Mouse (Mus musculus) liver, adult 2 months (tissue): ENCODE data around the gene Nars2. TPM values are rescaled to one million over a fixed set of nuclear protein-coding genes. Genes with fewer than 3 reads are reported as not detected.

Experiments used
- DNase-seq: peaks from one replicate; pipeline ENCODE4 v3.0.0-alpha.2; 2011; ENCODE audit warnings: low read depth, low spot score; ENCODE audit errors: extremely low read depth
- H3K27ac ChIP-seq: fragments of 200-500 bp; replicated peaks from 2 replicates; pipeline ENCODE4 v1.5.1; 2012; ENCODE audit warnings: low read depth, mild to moderate bottlenecking, control low read depth, inconsistent platforms, low read length; ENCODE audit not compliant: insufficient read depth
- H3K27me3 ChIP-seq: fragments of 200-500 bp; 2 replicates; pipeline ENCODE4 v1.6.1; 2012; ENCODE audit warnings: mild to moderate bottlenecking, moderate library complexity, low read length, inconsistent platforms; ENCODE audit not compliant: control insufficient read depth, insufficient read depth
- H3K36me3 ChIP-seq: fragments of 200-500 bp; 2 replicates; pipeline ENCODE4 v1.6.1; 2012; ENCODE audit warnings: low read length, inconsistent platforms; ENCODE audit not compliant: control insufficient read depth, insufficient read depth
- H3K4me1 ChIP-seq: fragments of 200-500 bp; 2 replicates; pipeline ENCODE4 v1.6.1; 2011; ENCODE audit warnings: low read length; ENCODE audit not compliant: control insufficient read depth, insufficient read depth
- H3K4me3 ChIP-seq: fragments of 200-500 bp; 2 replicates; pipeline ENCODE4 v1.5.1; 2011; ENCODE audit warnings: low read depth, mild to moderate bottlenecking, control low read depth, low read length, moderate library complexity; ENCODE audit not compliant: insufficient read depth
- H3K79me2 ChIP-seq: fragments of 200-500 bp; 2 replicates; pipeline ENCODE4 v1.6.1; 2012; ENCODE audit warnings: inconsistent platforms, mild to moderate bottlenecking, low read length, moderate library complexity; ENCODE audit not compliant: control insufficient read depth, insufficient read depth
- H3K9ac ChIP-seq: fragments of 200-500 bp; 2 replicates; pipeline ENCODE4 v1.6.1; 2012; ENCODE audit warnings: low read depth, mild to moderate bottlenecking, control low read depth, inconsistent platforms, low read length
- CTCF ChIP-seq: fragments of 200-500 bp; IDR thresholded peaks from 2 replicates; pipeline ENCODE4 v1.5.1; 2011; ENCODE audit warnings: low read depth, low read length, control low read depth
- POLR2A ChIP-seq: fragments of 200-500 bp; IDR thresholded peaks from 2 replicates; pipeline ENCODE4 v1.6.1; 2011; ENCODE audit warnings: low read length, control low read depth; ENCODE audit not compliant: insufficient read depth; ENCODE audit errors: extremely low read depth
- WGBS: fragments of 180-500 bp; shearing (Covaris S2); methylation state at CpG from one replicate; pipeline ENCODE4 v1.1.7; 2018; 5-methylcytosine and 5-hydroxymethylcytosine counted together
- polyA plus RNA-seq: library from polyadenylated mRNA; depleted of rRNA; stranded (reverse); fragments of >200 nt; gene quantifications from 2 replicates; pipeline ENCODE4 v1.2.3, GENCODE M21; 2012
- total RNA-seq: library from RNA; depleted of rRNA; stranded (reverse); fragments of >200 nt; gene quantifications from 2 replicates; pipeline ENCODE4 v1.2.3, GENCODE M21; 2014

The Nars2 gene
- total and polyA plus RNA-seq, 2 experiments, result 6.9 to 17.3 TPM

- no peak overlapping the region for H3K9ac ChIP-seq
- peaks cover 10% of the 10 kb centered on the region; the same call in 1 of the 2 replicates for H3K4me1 ChIP-seq
- H3K27me3 ChIP-seq, result no peaks in the 10 kb centered on the region
- 18% methylated on average over 8 of the region's 8 CpGs for WGBS
- no peak overlapping the region for H3K4me3 ChIP-seq
- H3K27ac ChIP-seq, result no peak overlapping the region
- no peaks in the 10 kb centered on the region; the same call in 1 of the 2 replicates for H3K36me3 ChIP-seq
- H3K79me2 ChIP-seq, result peaks cover 4% of the 10 kb centered on the region; the same call in 1 of the 2 replicates
- peak; percentile 25 for DNase-seq
- TF ChIP-seq POLR2A (no peak), CTCF (no peak)
Observed at GRCm38 (mm10) chr7:96985798-96986197, 34.5 kb downstream of the Nars2 start.

- Histone ChIP-seq H3K4me1 (peaks cover 3% of the 10 kb centered on the region; the same call in 1 of the 2 replicates), H3K27me3 (no peaks in the 10 kb centered on the region), H3K4me3 (no peak overlapping the region), H3K27ac (no peak overlapping the region), H3K9ac (no peak overlapping the region), H3K36me3 (no peaks in the 10 kb centered on the region; the same call in 1 of the 2 replicates), H3K79me2 (no peaks in the 10 kb centered on the region; the same call in 1 of the 2 replicates)
- 77% methylated on average over 9 of the region's 9 CpGs for WGBS
- TF ChIP-seq POLR2A, result no peak
- TF ChIP-seq CTCF, result no peak
- no peak for DNase-seq
Observed at GRCm38 (mm10) chr7:96986795-96987445, 35.6 kb downstream of the Nars2 start.

- peak; percentile 30 for DNase-seq
- Histone ChIP-seq H3K27me3 (no peaks in the 10 kb centered on the region), H3K79me2 (no peaks in the 10 kb centered on the region; the same call in 1 of the 2 replicates), H3K27ac (no peak overlapping the region), H3K4me3 (no peak overlapping the region), H3K4me1 (peaks cover 3% of the 10 kb centered on the region; the same call in 1 of the 2 replicates), H3K9ac (no peak overlapping the region), H3K36me3 (no peaks in the 10 kb centered on the region; the same call in 1 of the 2 replicates)
- WGBS, result 21% methylated on average over 4 of the region's 4 CpGs
- no peak for TF ChIP-seq POLR2A
- TF ChIP-seq CTCF, result no peak
Observed at GRCm38 (mm10) chr7:96987676-96988075, 36.4 kb downstream of the Nars2 start.

GRCm38 (mm10) chr7:97012956-97013355 lies 61.7 kb downstream of the Nars2 start:
- TF ChIP-seq CTCF, result no peak
- TF ChIP-seq POLR2A, result no peak
- WGBS, result 36% methylated on average over 3 of the region's 3 CpGs
- no peaks in the 10 kb centered on the region; the same call in 1 of the 2 replicates for H3K79me2 ChIP-seq
- no peak overlapping the region for H3K4me3 ChIP-seq
- H3K27ac ChIP-seq, result no peak overlapping the region
- no peak for DNase-seq
- peaks cover 3% of the 10 kb centered on the region; the same call in 1 of the 2 replicates for H3K36me3 ChIP-seq
- H3K4me1 ChIP-seq, result no peaks in the 10 kb centered on the region
- no peak overlapping the region for H3K9ac ChIP-seq
- no peaks in the 10 kb centered on the region for H3K27me3 ChIP-seq

GRCm38 (mm10) chr7:97018005-97018404 lies 66.7 kb downstream of the Nars2 start:
- H3K27me3 ChIP-seq, result no peaks in the 10 kb centered on the region
- peak; percentile 33 for DNase-seq
- H3K4me3 ChIP-seq, result no peak overlapping the region
- H3K79me2 ChIP-seq, result no peaks in the 10 kb centered on the region; the same call in 1 of the 2 replicates
- H3K4me1 ChIP-seq, result no peaks in the 10 kb centered on the region
- TF ChIP-seq CTCF (no peak), POLR2A (no peak)
- WGBS, result 76% methylated on average over 4 of the region's 4 CpGs
- H3K27ac ChIP-seq, result no peak overlapping the region
- H3K36me3 ChIP-seq, result no peaks in the 10 kb centered on the region
- no peak overlapping the region for H3K9ac ChIP-seq

- no peak for DNase-seq
- TF ChIP-seq CTCF, result no peak
- TF ChIP-seq POLR2A, result no peak
- no peaks in the 10 kb centered on the region for H3K4me1 ChIP-seq
- H3K27me3 ChIP-seq, result no peaks in the 10 kb centered on the region
- no peaks in the 10 kb centered on the region for H3K36me3 ChIP-seq
- WGBS, result 76% methylated on average over 3 of the region's 3 CpGs
- no peak overlapping the region for H3K9ac ChIP-seq
- H3K27ac ChIP-seq, result no peak overlapping the region
- H3K79me2 ChIP-seq, result no peaks in the 10 kb centered on the region; the same call in 1 of the 2 replicates
- H3K4me3 ChIP-seq, result no peak overlapping the region
Observed at GRCm38 (mm10) chr7:97018418-97018817, 67.1 kb downstream of the Nars2 start.
